In the genomic region with DNA sequence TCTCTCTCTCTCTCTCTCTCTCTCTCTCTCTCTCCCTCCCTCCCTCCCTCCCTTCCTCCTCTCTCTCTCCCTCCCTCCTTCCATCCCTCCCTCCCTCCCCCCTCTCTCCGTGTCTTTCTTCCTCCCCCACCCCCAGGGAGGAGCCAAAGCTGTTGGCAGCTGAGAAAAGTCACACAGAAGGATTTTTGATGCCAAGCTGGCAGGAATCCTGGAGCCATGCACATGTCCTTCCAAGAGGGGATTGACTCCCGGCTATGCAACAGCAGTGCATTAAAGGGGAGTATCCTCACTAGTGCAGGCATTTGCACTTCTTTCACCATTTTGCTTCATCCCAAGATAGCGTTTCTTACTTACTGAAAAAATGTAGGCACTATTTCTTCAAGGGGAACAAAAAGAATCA, we compare ENCODE assay signal across 12 mouse cellular contexts.
DNase-seq lines count a peak whose midpoint lies in the region; ATAC-seq and TF ChIP-seq lines count a peak whose summit lies in the region.
"Had no signal": no experiment of that assay in that cellular context is flagged by ENCODE, and none has a peak within 500 bp of the region (broad histone marks: within the 10 kb centered on the region; RNA-seq: fewer than 3 reads in every experiment).

No protein-coding gene starts in this region.

- H3K27me3 ChIP-seq in lung, embryonic 14.5 days (ENCODE audit: insufficient read depth, low read length): no peaks in the 10 kb centered on the region
- no peaks in the 10 kb centered on the region for H3K27me3 ChIP-seq in intestine, postnatal 0 days (replicated peaks; ENCODE audit: control insufficient read depth, insufficient read depth, low read length)
- H3K27me3 ChIP-seq: embryonic facial prominence, embryonic 12.5 days had no signal

- no peak overlapping the region for H3K4me3 ChIP-seq in lung, embryonic 14.5 days (ENCODE audit: low read depth, low read length)
- H3K4me3 ChIP-seq in intestine, postnatal 0 days (ENCODE audit: low read depth, low read length): no peak overlapping the region
- H3K4me3 ChIP-seq: embryonic facial prominence, embryonic 12.5 days had no signal

- peak; percentile 15 for DNase-seq in gastrocnemius, postnatal 10 days
- no peak for DNase-seq in gastrocnemius, postnatal 25 days
- DNase-seq in lung, embryonic 14.5 days: peak; percentile 42
- DNase-seq in lung, adult 18-20 months: no peak
- DNase-seq in brain, adult 2 months (ENCODE audit: low read depth, low spot score): peak; percentile 63
- DNase-seq in layer of hippocampus, adult 18-20 months (ENCODE audit: low spot score in 2 of 2): peak; percentile 16 to 19
- DNase-seq: spleen, adult 18-20 months had no signal

- H3K36me3 ChIP-seq in lung, embryonic 14.5 days (ENCODE audit: insufficient read depth): no peaks in the 10 kb centered on the region
- no peaks in the 10 kb centered on the region for H3K36me3 ChIP-seq in intestine, postnatal 0 days (ENCODE audit: control insufficient read depth, insufficient read depth)
- H3K36me3 ChIP-seq: embryonic facial prominence, embryonic 12.5 days had no signal

- WGBS in lung, embryonic 14.5 days: 56% methylated on average over 2 of the region's 3 CpGs
- WGBS in intestine, postnatal 0 days: 50% methylated on average over 3 of the region's 3 CpGs

- no peak; the same call in 1 of the 2 replicates for ATAC-seq in lung, embryonic 14.5 days (ENCODE audit: insufficient read depth)
- no peak for ATAC-seq in intestine, postnatal 0 days
- ATAC-seq in megakaryocyte-erythroid progenitor cell, adult 5-6 weeks (replicated peaks; ENCODE audit: low FRiP score, low TSS enrichment, poor library complexity, severe bottlenecking): no peak
- ATAC-seq: activated CD4-positive, CD25-positive, alpha-beta regulatory T cell, adult 4 months had no signal

- H3K4me1 ChIP-seq in lung, embryonic 14.5 days (ENCODE audit: insufficient read depth): no peaks in the 10 kb centered on the region
- H3K4me1 ChIP-seq in intestine, postnatal 0 days (replicated peaks; ENCODE audit: control insufficient read depth, insufficient read depth, low read length): no peaks in the 10 kb centered on the region
- H3K4me1 ChIP-seq: embryonic facial prominence, embryonic 12.5 days had no signal

- no peak overlapping the region for H3K4me2 ChIP-seq in lung, embryonic 14.5 days
- H3K4me2 ChIP-seq in intestine, postnatal 0 days (replicated peaks; ENCODE audit: low read depth): no peak overlapping the region
- H3K4me2 ChIP-seq: embryonic facial prominence, embryonic 12.5 days had no signal

- H3K9ac ChIP-seq in lung, embryonic 14.5 days: no peak overlapping the region
- H3K9ac ChIP-seq in intestine, postnatal 0 days (ENCODE audit: low read depth, low read length): no peak overlapping the region
- H3K9ac ChIP-seq: embryonic facial prominence, embryonic 12.5 days; liver, embryonic 14.5 days had no signal

- TF ChIP-seq CTCF in lung, embryonic 14.5 days (IDR thresholded peaks at IDR 0.05; ENCODE audit: low read depth): no peak
- TF ChIP-seq CTCF in intestine, postnatal 0 days (IDR thresholded peaks at IDR 0.05; ENCODE audit: low read depth): no peak

- H3K27ac ChIP-seq in lung, embryonic 14.5 days (ENCODE audit: low read depth): no peak overlapping the region
- H3K27ac ChIP-seq in intestine, postnatal 0 days (ENCODE audit: low read depth, low read length): no peak overlapping the region
- H3K27ac ChIP-seq: embryonic facial prominence, embryonic 12.5 days; liver, embryonic 14.5 days had no signal

- H3K9me3 ChIP-seq in lung, embryonic 14.5 days (ENCODE audit: low read depth, low read length): no peaks in the 10 kb centered on the region
- H3K9me3 ChIP-seq in intestine, postnatal 0 days (ENCODE audit: control insufficient read depth): no peaks in the 10 kb centered on the region
- H3K9me3 ChIP-seq: embryonic facial prominence, embryonic 12.5 days had no signal

Comparison
In these comparisons a context has a peak if more than half of its experiments do, and no peak if none do; other contexts are left out.
1. DNase-seq: peak in gastrocnemius, postnatal 10 days (single experiment), lung, embryonic 14.5 days (single experiment), brain, adult 2 months (single experiment) and layer of hippocampus, adult 18-20 months (2 of 2); none in gastrocnemius, postnatal 25 days (single experiment) and lung, adult 18-20 months (0 of 2).